Mouse (Mus musculus) left cerebral cortex, postnatal 10 days (tissue): Measurements from ENCODE around the gene Atp13a2. TPM values are rescaled to one million over a fixed set of nuclear protein-coding genes. Genes with fewer than 3 reads are reported as not detected.

Experiments used
- DNase-seq, 2 experiments: peaks; one replicate each; pipeline ENCODE4 v3.0.0; 2021 to 2022; ENCODE audit warnings: low spot score in 2 of 2, mixed read lengths in 1 of 2; ENCODE audit errors: extremely low spot score in 1 of 2
- intact Hi-C: fragments of 180-260 bp; cut with DNase I; formaldehyde crosslinking; loops from one replicate; pipeline ENCODE4 v1.15.1; 2025
- total RNA-seq, 2 experiments: library from RNA; stranded (reverse); gene quantifications; 2 replicates each; pipeline ENCODE4 v1.2.3; 2021

Gene Atp13a2
- total RNA-seq, 2 experiments from 2014 or later: 241 to 250 TPM

DNA sequence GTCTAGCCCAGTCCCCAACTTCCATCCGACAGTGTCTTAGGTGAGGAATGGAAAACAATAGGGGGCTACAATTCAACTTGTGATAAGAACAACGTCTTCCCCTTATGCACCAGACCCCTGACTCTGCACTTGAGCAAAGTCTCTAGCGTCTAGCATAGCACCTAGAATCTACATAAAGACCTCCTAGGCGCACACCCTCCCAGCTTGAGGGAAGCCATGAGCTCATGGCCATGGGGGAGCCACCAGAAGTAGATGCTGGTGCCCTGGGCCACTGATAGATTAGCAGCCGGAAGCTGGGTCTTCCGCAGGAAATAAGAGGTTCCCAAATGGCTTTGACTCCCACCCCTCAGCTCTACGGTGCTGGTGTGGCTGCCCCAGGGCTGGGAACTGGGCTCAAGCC, 803 bp downstream of the Atp13a2 start:
- intact Hi-C loops: no loop called here

DNA sequence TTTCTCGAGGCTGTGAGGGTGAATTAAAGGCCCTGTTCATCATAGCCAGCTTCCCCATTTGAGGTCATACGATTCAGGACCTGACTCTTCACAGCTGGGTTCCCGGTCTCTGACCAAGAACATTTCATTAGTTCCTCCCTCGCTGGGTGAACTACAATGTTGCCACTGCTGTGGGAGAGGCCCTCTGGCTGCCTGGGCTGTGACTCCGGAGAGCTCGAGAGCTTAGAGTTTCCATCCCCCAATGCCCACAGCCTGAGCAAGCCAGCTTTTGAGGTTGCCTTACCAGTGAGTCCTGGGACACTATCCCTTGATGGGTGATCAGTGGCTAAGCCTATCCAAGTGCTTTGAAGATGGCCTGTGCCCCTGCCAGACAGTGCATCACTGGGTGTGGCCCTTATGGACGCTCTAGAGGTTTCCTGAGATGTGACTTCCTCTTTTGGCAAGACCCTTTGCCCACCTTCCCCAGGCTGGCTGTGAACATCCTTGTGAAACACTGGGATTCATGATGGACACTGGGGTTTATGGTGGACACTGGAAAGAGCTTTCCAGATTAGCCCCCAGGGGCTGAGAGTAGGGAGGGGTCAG, 2.1 kb downstream of the Atp13a2 start:
- intact Hi-C loops: no loop called here
- no peak for DNase-seq

More for the DNA sequence above, 803 bp downstream of the Atp13a2 start:
- no peak for DNase-seq

DNA sequence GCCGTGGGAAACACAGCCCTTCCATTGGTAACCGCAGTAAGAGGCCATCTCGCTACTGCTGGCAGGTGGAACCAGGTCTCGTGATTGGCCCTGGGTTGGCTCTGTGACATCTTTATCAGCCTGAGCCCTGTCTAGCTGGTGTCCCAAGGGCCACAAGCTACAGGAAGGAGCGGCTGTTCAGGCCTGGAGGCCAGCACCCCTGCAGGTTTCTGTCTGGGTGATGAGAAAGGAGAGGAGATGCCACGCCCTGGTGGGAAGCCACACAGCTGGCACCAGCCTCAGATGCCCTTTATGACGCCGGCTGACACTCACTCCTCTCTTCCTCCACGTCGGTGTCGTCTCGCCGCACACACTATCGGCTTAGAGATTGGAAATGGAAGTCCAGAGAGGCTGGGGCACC, 2.8 kb downstream of the Atp13a2 start:
- no peak for DNase-seq
- intact Hi-C loops: no loop called here

DNA sequence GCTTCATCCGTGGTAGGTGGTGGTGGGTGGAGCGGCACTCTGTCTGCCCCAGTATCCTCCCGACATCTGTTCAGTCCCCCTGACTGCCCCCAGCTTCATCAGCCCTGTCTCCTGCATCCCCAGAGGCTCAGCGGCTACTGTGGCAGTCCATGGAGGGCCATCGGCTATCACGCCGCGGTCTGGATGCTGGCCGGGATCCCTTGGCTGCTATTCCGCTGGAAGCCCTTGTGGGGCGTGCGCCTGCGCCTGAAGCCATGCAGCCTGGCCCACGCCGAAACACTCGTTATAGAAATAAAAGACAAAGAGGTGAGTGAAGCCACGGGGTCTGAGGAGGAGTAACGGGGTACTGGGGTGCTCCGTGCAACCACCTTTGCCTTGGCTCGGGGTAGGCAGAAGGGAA, 5.5 kb downstream of the Atp13a2 start:
- intact Hi-C loops: no loop called here
- no peak for DNase-seq

DNA sequence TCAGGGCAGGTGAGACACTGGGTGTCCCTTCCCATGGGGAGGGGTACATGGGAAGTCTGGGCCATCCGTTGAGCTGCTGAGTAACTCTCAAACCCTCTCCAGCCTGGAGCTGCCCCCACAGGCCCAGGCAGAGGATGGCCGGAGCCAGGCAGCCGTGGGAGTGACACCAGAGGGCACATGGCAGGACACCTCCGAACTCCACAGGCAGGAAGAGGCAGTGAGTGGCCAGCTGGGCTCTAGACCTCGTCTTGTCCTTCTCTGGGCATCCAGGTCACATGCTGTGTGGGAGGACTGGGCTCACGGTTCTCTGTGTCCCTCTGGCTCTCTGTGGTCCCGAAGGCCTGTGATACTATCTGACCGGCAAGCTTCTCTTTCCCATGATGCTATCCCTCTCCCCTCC, 7.2 kb downstream of the Atp13a2 start:
- DNase-seq: no peak
- intact Hi-C loops: no loop called here

DNA sequence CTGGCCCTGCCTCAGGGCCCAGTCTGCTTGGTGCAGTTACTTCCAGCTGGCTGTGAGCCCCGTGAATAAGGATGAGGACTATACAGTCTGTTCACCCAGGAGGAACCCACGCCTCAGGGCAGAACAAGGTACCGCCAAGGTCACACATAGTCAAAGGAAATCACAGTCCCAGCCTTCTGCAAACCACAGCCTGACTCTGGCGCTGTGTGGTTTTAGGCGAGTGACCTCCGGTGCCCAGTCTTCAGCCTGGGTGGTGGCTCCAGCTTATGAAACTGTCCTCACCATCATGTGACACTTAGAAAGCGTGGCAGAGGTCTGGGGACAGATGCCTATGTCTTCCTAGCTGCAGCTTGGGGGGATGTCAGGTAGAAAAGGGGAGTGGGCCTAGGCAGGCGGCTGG, 9.1 kb downstream of the Atp13a2 start:
- DNase-seq: no peak
- intact Hi-C loops: no loop called here

DNA sequence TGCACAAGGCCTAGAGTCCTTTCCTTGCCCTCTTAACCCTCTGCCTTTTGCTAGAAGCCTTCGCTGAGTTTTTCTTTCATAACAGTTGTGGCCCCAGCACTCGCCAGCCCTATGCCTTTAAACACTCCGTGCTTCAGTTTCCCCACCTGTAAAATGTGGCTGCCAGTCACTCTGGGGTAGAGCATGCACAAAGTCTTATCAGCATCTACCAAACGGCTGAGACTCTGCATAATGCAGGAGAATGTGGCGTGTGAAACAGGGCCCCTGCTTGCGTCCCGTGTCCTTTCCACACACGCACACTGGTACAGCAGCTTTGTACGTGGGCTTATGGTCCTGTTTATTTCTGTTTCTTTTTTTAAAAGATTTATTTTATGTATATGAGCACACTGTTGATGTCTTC, 10.1 kb downstream of the Atp13a2 start:
- intact Hi-C loops: no loop called here
- DNase-seq: no peak

DNA sequence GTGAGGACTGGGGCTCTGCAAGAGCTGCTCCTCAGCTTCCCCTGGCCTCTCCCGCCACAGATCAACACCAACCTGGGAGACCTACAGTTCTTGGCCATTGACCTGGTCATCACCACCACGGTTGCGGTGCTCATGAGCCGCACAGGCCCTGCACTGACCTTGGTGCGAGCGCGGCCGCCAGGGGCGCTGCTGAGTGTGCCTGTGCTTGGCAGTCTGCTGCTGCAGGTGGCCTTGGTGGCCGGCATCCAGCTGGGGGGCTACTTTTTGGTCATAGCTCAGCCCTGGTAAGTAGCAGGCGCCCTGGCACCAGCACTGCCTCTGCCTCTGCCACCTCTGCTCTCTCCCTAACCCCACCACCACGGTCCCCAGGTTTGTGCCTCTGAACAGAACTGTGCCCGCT, 19.3 kb downstream of the Atp13a2 start:
- peak in 1 of 2 experiments; percentile 76 for DNase-seq
- intact Hi-C loops: no loop called here

DNA sequence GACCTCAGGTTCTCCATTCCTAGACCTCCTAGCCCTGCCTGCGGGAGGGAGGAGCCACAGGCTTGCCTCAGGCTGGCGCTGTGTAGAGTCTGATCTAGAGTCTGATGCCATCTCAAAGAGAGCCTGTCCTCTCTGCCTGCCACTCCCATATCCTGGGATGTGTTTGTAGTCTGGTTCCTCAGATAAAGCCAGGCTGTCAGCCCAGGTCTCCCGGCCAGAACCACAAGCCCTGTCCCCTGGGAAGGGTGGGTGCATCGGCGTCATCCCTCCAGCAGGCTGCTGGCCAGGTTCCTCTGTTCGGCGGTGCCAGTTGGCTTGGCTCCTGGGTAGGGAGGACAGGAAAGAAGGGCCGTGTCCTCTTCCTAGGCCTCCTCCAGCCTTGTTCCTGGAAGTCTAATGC, 21.4 kb downstream of the Atp13a2 start:
- intact Hi-C loops: no loop called here
- peak in 1 of 2 experiments; percentile 42 for DNase-seq

DNA sequence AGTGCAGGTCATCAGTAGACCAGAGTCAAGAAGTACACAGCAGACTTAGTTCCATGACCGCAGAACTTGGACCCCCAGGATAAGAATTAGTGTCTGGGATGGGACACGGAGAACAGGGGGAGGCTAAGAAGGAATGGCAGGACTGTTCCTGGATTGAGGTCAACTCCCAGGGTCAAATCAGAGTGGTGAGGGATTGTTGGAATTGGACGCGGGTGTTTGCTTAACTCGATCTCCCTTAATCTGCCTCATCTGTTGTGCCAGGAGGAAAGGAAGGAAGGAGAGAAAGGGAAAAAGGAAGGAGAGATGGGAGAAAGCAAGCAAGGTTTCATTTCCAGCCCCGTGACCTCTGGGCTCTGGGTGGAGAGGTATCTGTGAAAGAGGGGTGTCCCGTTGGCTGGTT, 23.4 kb downstream of the Atp13a2 start, which contains the start of gene Mfap2:
Gene Mfap2 (plus strand): TSS at position 301 of the 400 bp plus-strand sequence.
- intact Hi-C loops: no loop called here
- no peak for DNase-seq

DNA sequence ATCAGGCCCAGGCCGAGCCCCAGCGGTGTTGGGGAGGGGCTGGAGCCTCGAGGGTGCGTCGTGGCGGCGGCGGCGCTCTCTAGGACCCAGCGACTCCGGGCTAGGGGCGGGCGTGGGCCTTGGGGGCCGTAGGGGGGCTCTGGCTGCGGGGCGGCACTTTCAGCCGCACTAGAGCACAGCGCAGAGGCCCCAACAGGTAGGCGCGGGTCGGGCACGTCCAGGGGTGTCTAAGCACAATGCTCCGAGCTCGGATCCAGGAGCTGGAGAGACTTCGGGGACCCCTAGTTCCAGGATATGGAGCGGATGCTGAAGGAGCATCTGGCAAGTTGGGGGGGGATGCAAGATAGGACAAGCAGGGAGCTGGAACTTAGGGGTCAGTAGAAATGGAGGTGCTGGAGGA, 23.9 kb downstream of the Atp13a2 start:
- intact Hi-C loops: no loop called here
- peak in 1 of 2 experiments; percentile 72 for DNase-seq

DNA sequence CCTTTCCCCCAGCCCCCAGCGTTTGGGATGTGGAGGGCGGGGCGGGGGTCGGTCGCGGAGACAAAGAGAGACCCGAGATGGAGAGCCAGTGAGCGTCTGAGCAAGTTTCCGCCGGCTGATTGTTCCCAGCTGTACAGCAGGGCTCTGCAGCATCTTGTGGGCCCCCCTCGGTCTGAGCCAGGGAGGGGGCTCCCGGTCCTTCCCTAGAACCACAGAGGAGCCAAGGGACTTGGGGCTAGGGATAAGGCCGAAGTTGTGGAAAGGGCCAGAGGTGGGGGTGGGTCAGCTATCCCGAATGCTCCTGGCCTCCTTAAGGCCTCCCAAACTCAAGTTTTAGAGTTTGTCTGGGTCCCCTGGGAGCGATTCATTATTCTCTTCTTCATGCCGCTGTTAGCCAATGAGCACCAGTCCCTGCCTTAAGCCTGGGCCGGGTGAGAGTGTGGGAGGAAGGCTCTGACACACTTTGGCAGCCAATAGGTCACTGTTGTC, 24.3 kb downstream of the Atp13a2 start:
- intact Hi-C loops: no loop called here
- DNase-seq: peak in 1 of 2 experiments; percentile 45

DNA sequence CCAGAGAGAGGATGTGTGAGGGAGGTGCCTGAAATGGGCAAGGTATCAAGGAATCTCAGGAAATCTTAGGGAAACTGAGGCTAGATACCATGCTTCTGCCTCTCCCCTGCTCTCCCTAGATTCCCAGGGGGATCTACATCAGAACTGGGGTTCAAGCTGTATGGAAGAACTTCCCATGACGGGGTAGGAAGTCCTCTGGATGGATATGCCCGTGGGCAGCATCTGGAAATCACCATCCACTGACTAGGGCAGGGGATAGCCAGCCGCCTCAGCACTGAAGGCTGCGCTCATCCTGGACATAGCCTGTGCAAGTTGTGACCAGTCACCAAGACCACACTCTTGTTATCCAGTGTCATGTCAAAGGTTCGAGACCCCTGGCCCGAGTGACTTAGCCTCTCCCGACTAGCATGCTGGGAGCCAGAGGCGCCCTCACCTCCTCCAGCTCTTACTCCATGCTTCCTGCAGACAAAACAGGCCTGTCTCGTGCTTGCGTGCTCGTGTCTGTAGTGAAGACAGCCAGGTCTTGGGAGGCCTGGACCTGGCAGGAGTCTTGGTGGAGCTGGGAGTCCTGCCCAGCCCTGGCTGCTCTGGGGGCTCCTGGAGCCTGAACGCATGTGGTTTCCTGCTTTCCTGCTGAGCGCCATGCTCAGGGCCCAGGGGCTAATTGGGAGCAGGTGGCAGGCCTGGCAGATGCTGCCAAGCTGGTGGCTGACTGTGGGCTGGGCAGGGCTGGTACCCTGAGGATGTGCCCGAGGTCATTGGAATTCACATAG, 25.1 kb downstream of the Atp13a2 start:
- intact Hi-C loops: no loop called here

DNA sequence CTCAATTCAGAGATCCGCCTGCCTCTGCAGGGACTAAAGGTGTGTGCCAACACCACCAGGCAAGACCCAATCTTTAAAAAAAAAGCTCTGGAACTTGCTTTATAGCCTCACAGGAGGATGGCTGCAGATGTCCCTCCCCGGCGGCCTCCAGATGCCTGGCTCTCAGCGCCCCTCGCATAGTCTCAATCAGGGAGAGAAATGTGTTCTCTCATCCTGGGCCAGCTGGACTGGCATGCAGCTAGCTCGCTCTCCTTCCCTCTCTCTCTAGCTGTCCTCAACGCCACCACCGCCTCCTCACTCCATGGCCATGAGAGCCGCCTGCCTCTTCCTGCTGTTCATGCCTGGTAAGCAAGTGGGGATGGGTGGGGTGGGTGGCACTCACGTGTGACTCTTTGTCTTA, 25.9 kb downstream of the Atp13a2 start:
- peak in 1 of 2 experiments; percentile 39 for DNase-seq
- intact Hi-C loops: no loop called here

More for the DNA sequence above, 25.1 kb downstream of the Atp13a2 start:
- DNase-seq: peak in 1 of 2 experiments; percentile 40

DNA sequence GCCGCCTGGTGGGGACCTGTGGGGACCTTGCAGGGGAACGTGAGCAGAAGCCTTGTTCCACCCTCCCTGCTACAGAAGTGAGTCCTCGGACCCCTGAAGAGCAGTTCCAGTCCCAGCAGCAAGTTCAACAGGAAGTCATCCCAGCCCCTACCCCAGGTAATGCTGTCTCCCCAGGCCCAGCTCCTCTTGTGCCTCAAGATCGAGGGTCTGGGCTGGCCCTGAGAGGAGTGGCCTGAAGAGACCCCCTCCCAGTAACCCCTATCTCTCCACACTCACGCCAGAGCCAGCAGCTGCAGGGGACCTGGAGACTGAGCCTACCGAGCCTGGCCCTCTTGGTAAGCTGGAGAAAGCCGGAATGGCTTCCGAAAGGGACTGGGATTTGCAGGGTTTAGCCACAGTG, 27.4 kb downstream of the Atp13a2 start:
- intact Hi-C loops: no loop called here
- no peak for DNase-seq

DNA sequence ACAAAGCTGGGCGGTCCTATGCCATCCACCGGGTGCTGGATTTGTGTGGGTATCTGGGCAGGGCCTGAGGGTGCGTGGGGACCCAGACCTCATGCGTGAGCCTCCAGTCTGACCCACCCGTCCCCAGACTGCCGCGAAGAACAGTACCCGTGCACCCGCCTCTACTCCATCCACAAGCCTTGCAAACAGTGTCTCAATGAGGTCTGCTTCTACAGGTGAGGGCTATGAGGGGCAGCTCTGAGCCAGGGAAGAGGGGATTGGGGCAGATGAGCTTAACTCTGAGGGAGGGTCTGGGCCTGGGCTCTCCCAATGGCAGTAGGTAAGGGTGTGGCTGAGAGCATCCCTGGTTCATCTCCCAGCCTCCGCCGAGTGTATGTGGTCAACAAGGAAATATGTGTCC, 28.2 kb downstream of the Atp13a2 start:
- intact Hi-C loops: no loop called here
- no peak for DNase-seq

DNA sequence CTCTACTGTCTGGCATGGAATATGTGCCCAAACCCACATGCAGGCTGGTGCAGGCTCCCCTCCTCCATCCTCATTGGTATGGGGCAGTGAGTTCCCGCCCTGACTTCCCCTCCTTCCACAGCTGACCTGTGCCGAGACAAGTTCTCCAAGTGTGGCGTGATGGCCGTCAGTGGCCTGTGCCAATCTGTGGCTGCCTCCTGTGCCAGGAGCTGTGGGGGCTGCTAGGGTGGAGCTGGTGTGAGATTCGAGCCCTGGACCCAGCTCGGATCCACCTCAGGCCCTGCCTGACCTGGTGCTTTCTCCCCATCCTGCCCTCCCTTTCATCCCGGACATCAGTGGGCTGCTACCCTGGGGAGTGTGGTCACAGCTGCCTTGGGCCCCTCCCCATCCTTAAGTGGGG, 28.7 kb downstream of the Atp13a2 start:
- intact Hi-C loops: no loop called here
- DNase-seq: peak in 1 of 2 experiments; percentile 29

DNA sequence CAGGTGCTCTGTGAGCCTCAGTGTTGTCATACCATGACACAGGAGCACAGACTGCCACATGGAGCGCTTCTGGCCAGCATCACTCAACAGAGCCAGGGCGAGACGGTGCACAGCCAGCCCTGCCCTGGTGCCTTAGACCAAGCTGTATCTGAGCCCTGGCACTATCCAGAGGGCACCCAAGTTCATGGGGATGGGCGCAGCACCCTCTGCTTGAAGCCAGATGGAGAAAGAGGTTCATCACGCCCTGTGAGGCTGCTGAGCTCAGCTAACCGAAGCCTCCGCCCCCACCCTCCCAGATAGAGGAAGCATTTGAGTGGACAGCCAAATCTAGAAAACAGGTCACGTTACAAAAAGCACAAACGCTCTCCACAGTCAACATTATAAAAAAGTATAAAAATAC, 29.6 kb downstream of the Atp13a2 start:
- DNase-seq: peak in 1 of 2 experiments; percentile 66
- intact Hi-C loops: no loop called here

DNA sequence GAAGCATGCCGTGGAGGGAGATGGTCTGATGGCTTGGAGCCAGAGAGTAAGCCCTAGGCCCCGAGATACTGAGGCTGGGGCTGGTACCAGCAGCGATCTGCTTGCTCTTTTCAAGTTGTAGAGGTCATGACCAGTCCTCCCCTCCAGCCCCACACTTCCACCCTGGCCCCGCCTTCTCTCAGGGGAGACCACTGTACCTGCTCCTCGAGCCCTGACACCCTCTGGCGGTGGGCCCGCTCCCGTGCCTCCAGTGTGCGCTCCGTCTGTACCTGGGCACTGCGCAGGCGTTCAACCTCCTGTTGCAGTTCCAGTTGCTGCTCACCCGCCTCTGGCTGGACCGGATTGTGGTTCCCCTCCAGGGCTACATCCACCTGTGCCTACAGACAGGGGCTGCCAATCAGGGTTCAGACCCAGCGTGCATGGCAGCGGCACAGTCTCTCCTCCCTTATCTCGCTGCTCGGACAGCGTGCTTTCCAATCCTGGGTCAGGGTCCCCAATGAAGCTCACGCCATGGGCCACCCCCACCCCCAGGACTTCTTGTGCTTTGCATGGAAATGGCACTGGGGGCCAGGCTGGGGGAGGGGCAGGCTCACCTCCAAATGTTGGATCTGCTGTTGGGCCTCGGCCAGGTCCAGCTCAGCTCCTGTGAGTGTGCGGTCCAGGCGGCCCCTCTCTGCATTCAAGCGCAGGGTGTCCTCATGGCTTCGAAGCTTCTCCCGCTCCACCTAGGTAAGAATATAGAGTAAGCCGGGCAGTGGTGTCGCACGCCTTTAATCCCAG, 31.2 kb downstream of the Atp13a2 start:
- intact Hi-C loops: no loop called here

DNA sequence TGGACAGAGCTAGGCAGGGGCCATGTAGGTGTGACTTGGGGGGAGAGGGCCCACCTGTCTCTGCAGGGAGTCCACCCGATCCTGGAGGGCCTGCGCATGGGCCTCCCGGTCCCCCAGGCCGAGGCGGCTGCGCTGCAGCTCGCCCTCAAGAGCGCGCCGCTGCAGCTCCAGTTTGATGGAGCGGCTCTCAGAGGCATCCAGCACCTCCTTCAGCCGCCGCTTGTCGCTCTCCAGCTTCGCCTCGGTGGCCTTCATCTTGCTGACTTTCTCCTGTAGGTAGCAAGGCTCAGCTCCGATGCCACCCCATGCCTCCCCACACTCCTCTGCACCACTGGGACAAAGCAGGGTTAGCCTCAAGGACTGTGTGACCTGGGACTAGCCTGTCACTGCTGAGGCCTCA, 33.5 kb downstream of the Atp13a2 start:
- intact Hi-C loops: no loop called here
- DNase-seq: no peak

More for the DNA sequence above, 31.2 kb downstream of the Atp13a2 start:
- DNase-seq: peak in 1 of 2 experiments; percentile 56
